Mouse (Mus musculus) CD4-positive, CD25-positive, alpha-beta regulatory T cell (primary cell): ENCODE data around the gene Trarg1. TPM values are rescaled to one million over a fixed set of nuclear protein-coding genes. Genes with fewer than 3 reads are reported as not detected.

Experiments
- polyA plus RNA-seq: library from polyadenylated mRNA; unstranded; fragments of 100-300 nt; shearing (Covaris generic); gene quantifications from one replicate; pipeline ENCODE4 v1.2.1, GENCODE M21; 2017

Gene Trarg1
- not detected for polyA plus RNA-seq

DNA sequence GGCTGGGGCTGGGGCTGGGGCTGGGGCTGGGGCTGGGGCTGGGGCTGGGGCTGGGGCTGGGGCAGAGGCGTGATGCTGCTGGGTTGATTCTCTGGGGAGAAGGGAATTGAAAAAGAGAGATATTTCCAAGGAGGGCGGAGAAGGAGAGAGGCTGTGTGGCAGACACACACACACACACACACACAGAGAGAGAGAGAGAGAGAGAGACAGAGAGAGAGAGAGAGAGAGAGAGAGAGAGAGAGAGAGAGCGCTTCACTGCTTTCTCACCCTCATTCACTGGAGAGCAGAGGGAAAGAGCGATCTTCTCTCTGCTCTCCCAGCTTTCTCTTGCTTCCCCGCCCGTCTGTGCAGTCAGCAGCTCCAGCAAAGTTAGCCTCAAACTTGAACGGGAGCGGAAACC, at the start of gene Trarg1:
Gene Trarg1 (plus strand): TSS at position 301 of the 400 bp plus-strand sequence.

DNA sequence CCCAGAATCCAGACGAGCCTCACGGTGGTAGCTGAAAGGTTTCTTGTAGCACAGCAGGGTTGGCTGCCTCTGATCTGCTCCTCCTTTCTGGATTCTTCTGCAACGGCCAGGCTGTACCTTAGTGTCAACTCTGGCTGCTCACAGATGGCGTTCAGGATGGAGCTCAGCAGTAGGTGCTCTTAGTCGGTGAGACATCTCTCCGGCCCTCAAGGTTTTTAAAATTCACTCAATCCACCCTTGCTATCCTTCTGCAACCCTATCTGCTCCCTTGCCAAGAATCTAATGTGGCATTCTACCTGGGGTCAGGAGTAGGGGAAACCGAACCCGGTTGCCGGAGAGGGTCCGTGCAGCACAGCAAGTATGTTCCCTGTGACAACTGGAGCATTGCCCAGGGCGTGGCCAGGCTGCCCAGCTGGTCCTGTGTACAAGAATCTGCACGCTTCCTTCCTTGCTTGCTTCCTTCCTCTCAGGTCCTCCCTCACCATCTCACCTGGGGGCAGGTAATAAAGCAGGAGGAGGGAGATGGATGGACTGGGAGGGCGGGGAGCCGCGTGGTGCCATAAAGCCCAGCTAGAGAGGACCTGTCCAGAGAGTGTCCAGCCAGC, 7.6 kb upstream of the Trarg1 start, which contains the start of gene Bhlha9:
Gene Bhlha9 (plus strand): TSS at position 600 of the 605 bp plus-strand sequence.

Other genes with a start within 250 kb of the Trarg1 start
- 51.1 TPM for gene Abr, start 57.5 kb upstream of the Trarg1 start, polyA plus RNA-seq
- gene Bhlha9, start 7.3 kb upstream of the Trarg1 start, polyA plus RNA-seq, result not detected
- gene Gosr1, start 83.8 kb downstream of the Trarg1 start, polyA plus RNA-seq, result 60.8 TPM
- gene Cpd, start 167.2 kb downstream of the Trarg1 start, polyA plus RNA-seq, result 6.7 TPM
- 0.54 TPM for gene Tmigd1, start 222.4 kb downstream of the Trarg1 start, polyA plus RNA-seq
- gene Blmh, start 245.0 kb downstream of the Trarg1 start, polyA plus RNA-seq, result 62.6 TPM